In genomic region chr5:89500182-89500581, GRCm38 (mm10) we compare ENCODE assay signal across 8 mouse cellular contexts. TPM values are rescaled to one million over a fixed set of nuclear protein-coding genes. Genes with fewer than 3 reads are reported as not detected.
DNase-seq lines count a peak whose midpoint lies in the region; ATAC-seq and TF ChIP-seq lines count a peak whose summit lies in the region.

No protein-coding gene starts in this region.

- H3K4me1 ChIP-seq in heart, postnatal 0 days (ENCODE audit: control insufficient read depth, insufficient read depth), result no peaks in the 10 kb centered on the region
- H3K4me1 ChIP-seq in ES-E14 (ENCODE audit: control insufficient read depth in 2 of 2, insufficient read depth in 2 of 2, low read length in 2 of 2, poor library complexity in 1 of 2), result no peaks in the 10 kb centered on the region

- no peaks in the 10 kb centered on the region for H3K36me3 ChIP-seq in heart, postnatal 0 days (replicated peaks; ENCODE audit: control insufficient read depth, insufficient read depth, low read length)
- H3K36me3 ChIP-seq in ES-E14 (ENCODE audit: control insufficient read depth, insufficient read depth, low read length, poor library complexity, severe bottlenecking), result no peaks in the 10 kb centered on the region

- ATAC-seq in heart, postnatal 0 days (ENCODE audit: insufficient read depth, low read depth), result no peak

- no peak overlapping the region for H3K27ac ChIP-seq in heart, postnatal 0 days (ENCODE audit: low read depth)
- H3K27ac ChIP-seq in ES-E14 (ENCODE audit: insufficient read depth, low read depth, low read length, poor library complexity, severe bottlenecking), result no peak overlapping the region

- in situ Hi-C loops in ES-E14 (cut with MboI; ENCODE audit: low sequenced_read_pairs in 2 of 2, unreplicated experiment in 2 of 2), result no loop called here

- DNase-seq in heart, postnatal 0 days (ENCODE audit: low spot score), result no peak
- no peak for DNase-seq in heart, postnatal 4 days
- DNase-seq in ES-E14 (ENCODE audit: low read depth, low spot score) (peak; percentile 47), MN1 (ENCODE audit: low spot score) (no peak)
- peak; percentile 38 for DNase-seq in embryo, embryonic 10.5 days (ENCODE audit: low spot score)
- peak; percentile 43 for DNase-seq in lung, postnatal 25 days (ENCODE audit: low spot score)
- no peak for DNase-seq in gastrocnemius, postnatal 10 days
- DNase-seq in ovary, postnatal 14 days (ENCODE audit: low spot score), result no peak

- H3K9me3 ChIP-seq in heart, postnatal 0 days (replicated peaks; ENCODE audit: control insufficient read depth, low read length), result no peaks in the 10 kb centered on the region
- no peaks in the 10 kb centered on the region for H3K9me3 ChIP-seq in ES-E14 (ENCODE audit: control insufficient read depth, insufficient read depth, low read depth, low read length)

- WGBS in heart, postnatal 0 days, result 47% methylated on average over 6 of the region's 6 CpGs

- 0 out of 2 replicates have a peak, but pooled peaks have one; percentile 7 for TF ChIP-seq CTCF in heart, postnatal 0 days (IDR thresholded peaks at IDR 0.05; ENCODE audit: low read depth)

- H3K4me2 ChIP-seq in heart, postnatal 0 days (ENCODE audit: low read depth, low read length), result no peak overlapping the region

- H3K4me3 ChIP-seq in heart, postnatal 0 days (ENCODE audit: low read depth, low read length), result no peak overlapping the region
- no peak overlapping the region for H3K4me3 ChIP-seq in ES-E14 (ENCODE audit: insufficient read depth in 1 of 2, low read depth in 1 of 2, low read length in 2 of 2, poor library complexity in 1 of 2, severe bottlenecking in 1 of 2)

- no peaks in the 10 kb centered on the region for H3K27me3 ChIP-seq in heart, postnatal 0 days (ENCODE audit: control insufficient read depth, insufficient read depth, low read length)

- no peak overlapping the region for H3K9ac ChIP-seq in heart, postnatal 0 days (replicated peaks; ENCODE audit: low read depth, low read length)
- H3K9ac ChIP-seq in ES-E14 (ENCODE audit: insufficient read depth, low read depth, low read length, poor library complexity, severe bottlenecking), result no peak overlapping the region

- TF ChIP-seq EP300 in heart, postnatal 0 days (IDR thresholded peaks at IDR 0.05; ENCODE audit: low read depth), result no peak

TF ChIP-seq in ES-E14, 5 proteins besides CTCF, POLR2A, EP300 and RAD21:
- TF ChIP-seq CHD2 (IDR thresholded peaks at IDR 0.05; ENCODE audit: low read depth, low read length) (no peak), HCFC1 (IDR thresholded peaks at IDR 0.05; ENCODE audit: borderline replicate concordance, insufficient read depth, low read length) (no peak), MAFK (IDR thresholded peaks at IDR 0.05; ENCODE audit: insufficient read depth, low read depth, low read length) (no peak), ZNF384 (IDR thresholded peaks at IDR 0.05; ENCODE audit: low read depth, low read length) (peak; percentile 47; the same call in 1 of the 2 replicates), ZC3H11A (IDR thresholded peaks at IDR 0.05; ENCODE audit: borderline replicate concordance, low read depth, low read length) (no peak)

RNA-seq across cellular contexts. Expression of gene Npffr2, which starts 27.0 kb away (rescaled TPM):
- not detected in 2 replicates for total RNA-seq in heart, postnatal 0 days (2014; rRNA removed; ENCODE audit: low replicate concordance)
- not detected in 2 replicates for polyA plus RNA-seq in heart, postnatal 0 days (2015; fragmentation: Nextera tagmentation; extraction: Ambion mirVana)
- total RNA-seq in heart, postnatal 4 days (2021), result not detected
- total RNA-seq in ES-E14 (2012; rRNA removed), result not detected in 2 replicates
- total RNA-seq in gastrocnemius, postnatal 10 days (2021), result not detected

RNA-seq across cellular contexts. Expression of gene Gc, which starts 42.5 kb away (rescaled TPM):
- total RNA-seq in heart, postnatal 0 days (2014; rRNA removed; ENCODE audit: low replicate concordance), result 0.53 TPM in 1 of 2 replicates, not detected in the other
- 0.05 TPM in 1 of 2 replicates, not detected in the other for polyA plus RNA-seq in heart, postnatal 0 days (2015; fragmentation: Nextera tagmentation; extraction: Ambion mirVana)
- total RNA-seq in heart, postnatal 4 days (2021), result not detected
- total RNA-seq in ES-E14 (2012; rRNA removed), result not detected in 2 replicates
- total RNA-seq in gastrocnemius, postnatal 10 days (2021), result 1 to 10 TPM in 1 of 2 experiments, not detected in 1; 2.9 TPM

Comparison
In these comparisons a context has a peak if more than half of its experiments do, and no peak if none do; other contexts are left out.
1. DNase-seq: peak in ES-E14 (single experiment), embryo, embryonic 10.5 days (single experiment) and lung, postnatal 25 days (single experiment); none in heart, postnatal 0 days (single experiment), heart, postnatal 4 days (single experiment), MN1 (single experiment), gastrocnemius, postnatal 10 days (single experiment) and ovary, postnatal 14 days (single experiment).